Mouse (Mus musculus) lung, embryonic 16.5 days (tissue): ENCODE measurements around the gene Gm28042. TPM values are rescaled to one million over a fixed set of nuclear protein-coding genes. Genes with fewer than 3 reads are reported as not detected.
A peak's percentile ranks its signal among the peaks of the same experiment; 100 is the strongest.

Experiments used
- ATAC-seq: fragments of 200-750 bp; cut with Nextera tagmentation; 2 replicates; pipeline ENCODE4 v1.8.0; 2017; ENCODE audit warnings: low read depth, mild to moderate bottlenecking, moderate library complexity
- H3K27ac ChIP-seq: fragments of 300-500 bp; sonication (generic); 2 replicates; pipeline ENCODE4 v1.5.1; 2014; ENCODE audit warnings: mild to moderate bottlenecking, control low read depth, low read length
- H3K27me3 ChIP-seq: fragments of 300-500 bp; sonication (generic); 2 replicates; pipeline ENCODE4 v1.6.1; 2014; ENCODE audit warnings: low read depth, low read length, mixed read lengths; ENCODE audit not compliant: control insufficient read depth, insufficient read depth
- H3K36me3 ChIP-seq: fragments of 300-500 bp; sonication (generic); 2 replicates; pipeline ENCODE4 v1.6.1; 2014; ENCODE audit warnings: low read length; ENCODE audit not compliant: control insufficient read depth, insufficient read depth
- H3K4me1 ChIP-seq: fragments of 300-500 bp; sonication (generic); replicated peaks from 2 replicates; pipeline ENCODE4 v1.6.1; 2014; ENCODE audit warnings: low read length, mixed read lengths; ENCODE audit not compliant: control insufficient read depth, insufficient read depth
- H3K4me2 ChIP-seq: fragments of 300-500 bp; sonication (generic); 2 replicates; pipeline ENCODE4 v1.6.1; 2014; ENCODE audit warnings: low read depth, low read length, control low read depth
- H3K4me3 ChIP-seq: fragments of 300-500 bp; sonication (generic); 2 replicates; pipeline ENCODE4 v1.5.1; 2014; ENCODE audit warnings: mild to moderate bottlenecking, low read length, control low read depth
- H3K9ac ChIP-seq: fragments of 300-500 bp; sonication (generic); 2 replicates; pipeline ENCODE4 v1.6.1; 2014; ENCODE audit warnings: low read length, control low read depth
- H3K9me3 ChIP-seq: fragments of 300-500 bp; sonication (generic); 2 replicates; pipeline ENCODE4 v1.6.1; 2016; ENCODE audit warnings: low read length; ENCODE audit not compliant: control insufficient read depth
- WGBS: fragments of 180-500 bp; shearing (Covaris S2); extraction: QIAGEN DNeasy Blood & Tissue Kit; methylation state at CpG from one replicate; pipeline ENCODE4 v1.1.7; 2014; 5-methylcytosine and 5-hydroxymethylcytosine counted together
- polyA plus RNA-seq: library from polyadenylated mRNA; unstranded; fragments of >200 nt; fragmentation: Nextera tagmentation; extraction: Ambion mirVana; gene quantifications from 2 replicates; pipeline ENCODE4 v1.2.1, GENCODE M21; 2015

Gene Gm28042
- polyA plus RNA-seq, 1 experiment from 2014 or later = 2.3 TPM

DNA sequence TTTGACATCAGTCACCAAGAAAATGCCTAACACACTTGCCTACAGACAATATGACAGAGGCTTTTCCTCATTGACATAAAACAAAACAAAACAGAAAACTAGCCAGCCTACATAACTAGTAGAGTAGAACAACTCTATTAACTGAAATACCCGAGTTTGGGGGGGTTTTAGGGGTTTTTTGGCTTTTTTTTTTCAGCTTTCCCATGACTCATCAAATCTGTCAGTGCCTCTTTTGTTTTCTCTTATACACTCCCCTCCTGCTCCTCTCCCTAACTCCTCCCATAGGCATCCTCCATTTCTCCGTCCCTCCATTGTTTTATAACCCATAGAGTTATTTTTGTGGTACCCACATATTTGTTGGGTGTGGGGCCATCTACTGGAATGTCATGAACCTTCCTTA, 33.8 kb upstream of the Gm28042 start:
- 47% methylated on average over 2 of the region's 2 CpGs for WGBS
- H3K4me2 ChIP-seq = no peak overlapping the region
- ATAC-seq = no peak
- H3K27me3 ChIP-seq = no peaks in the 10 kb centered on the region
- H3K9ac ChIP-seq = no peak overlapping the region
- H3K36me3 ChIP-seq = no peaks in the 10 kb centered on the region
- no peak overlapping the region for H3K4me3 ChIP-seq
- H3K4me1 ChIP-seq = peaks cover 20% of the 10 kb centered on the region
- H3K27ac ChIP-seq = no peak overlapping the region
- H3K9me3 ChIP-seq = no peaks in the 10 kb centered on the region

DNA sequence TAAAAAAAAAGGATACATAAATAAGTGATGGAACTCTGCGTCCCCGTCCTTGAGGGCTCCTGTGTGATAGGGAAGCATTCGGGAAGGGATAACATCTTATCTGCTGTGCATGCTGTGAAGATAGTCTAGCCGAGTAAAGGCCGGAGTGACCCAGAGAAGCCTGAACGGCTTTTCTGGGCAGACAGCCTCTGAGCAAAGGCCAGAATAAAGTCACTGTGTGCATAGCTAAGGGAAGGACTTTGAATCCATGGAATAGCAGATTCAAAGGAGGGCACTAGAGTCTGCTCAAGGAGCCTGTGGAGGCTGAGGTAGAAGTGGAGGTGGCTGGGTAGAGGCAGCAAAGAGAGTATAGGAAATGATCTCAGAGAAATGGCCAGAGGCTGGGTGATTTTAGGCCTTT, 32.5 kb upstream of the Gm28042 start:
- Histone ChIP-seq H3K4me2 (no peak overlapping the region), H3K9me3 (no peaks in the 10 kb centered on the region), H3K4me1 (peaks cover 20% of the 10 kb centered on the region), H3K36me3 (no peaks in the 10 kb centered on the region), H3K4me3 (no peak overlapping the region), H3K9ac (0 out of 2 replicates have a peak overlapping the region, but pooled peaks have one; percentile 32), H3K27ac (peak overlapping the region; percentile 94), H3K27me3 (no peaks in the 10 kb centered on the region)
- no peak for ATAC-seq
- WGBS = 77% methylated on average over 6 of the region's 6 CpGs

DNA sequence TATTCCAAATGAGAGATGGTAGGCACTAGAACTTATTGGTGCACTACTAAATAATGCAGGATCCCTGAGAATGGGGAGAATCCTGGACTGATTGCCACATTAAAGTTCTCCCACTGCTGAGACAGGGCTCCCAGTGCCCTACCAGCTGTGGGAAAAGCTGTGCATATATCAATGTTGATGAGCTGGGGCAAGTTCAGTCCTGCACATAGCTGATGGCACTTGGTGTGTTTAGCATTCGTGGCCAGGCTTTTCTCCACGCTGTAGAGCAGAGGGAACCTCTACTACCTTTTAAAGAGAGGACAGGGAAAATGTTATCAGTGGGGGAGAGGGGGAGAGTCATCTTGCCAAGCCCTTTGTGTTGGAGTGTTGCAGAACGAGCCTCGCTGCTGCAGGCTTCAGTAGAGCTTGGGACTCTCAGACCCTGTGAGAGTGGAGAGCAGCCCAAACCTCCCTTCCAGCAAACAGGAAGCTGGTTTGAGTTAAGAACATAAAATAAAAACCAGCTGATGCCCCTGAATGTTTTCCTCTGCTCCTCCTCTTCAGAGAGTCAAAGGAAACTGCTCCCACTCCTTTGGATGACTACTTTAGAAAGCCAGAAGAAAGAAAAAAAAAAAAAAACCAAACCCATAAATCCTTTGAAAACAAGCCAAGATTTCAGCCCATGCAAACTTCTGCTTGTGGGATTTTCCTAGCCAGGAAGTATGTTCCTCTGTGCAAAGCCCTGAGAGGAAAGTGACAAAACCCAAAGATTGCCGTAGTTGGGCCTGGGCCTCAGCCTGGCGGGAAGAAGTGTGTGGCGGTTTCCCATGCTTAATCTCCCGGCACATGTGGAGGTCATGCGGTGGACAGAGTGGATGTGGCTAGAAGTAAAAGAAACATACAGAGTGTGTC, 31.7 kb upstream of the Gm28042 start:
- Histone ChIP-seq H3K9ac (peak overlapping the region; percentile 44), H3K4me1 (peaks cover 20% of the 10 kb centered on the region), H3K27ac (peak overlapping the region; percentile 94), H3K9me3 (no peaks in the 10 kb centered on the region), H3K36me3 (no peaks in the 10 kb centered on the region), H3K4me3 (no peak overlapping the region), H3K4me2 (no peak overlapping the region), H3K27me3 (no peaks in the 10 kb centered on the region)
- WGBS = 28% methylated on average over 9 of the region's 9 CpGs
- ATAC-seq = peak; percentile 62

DNA sequence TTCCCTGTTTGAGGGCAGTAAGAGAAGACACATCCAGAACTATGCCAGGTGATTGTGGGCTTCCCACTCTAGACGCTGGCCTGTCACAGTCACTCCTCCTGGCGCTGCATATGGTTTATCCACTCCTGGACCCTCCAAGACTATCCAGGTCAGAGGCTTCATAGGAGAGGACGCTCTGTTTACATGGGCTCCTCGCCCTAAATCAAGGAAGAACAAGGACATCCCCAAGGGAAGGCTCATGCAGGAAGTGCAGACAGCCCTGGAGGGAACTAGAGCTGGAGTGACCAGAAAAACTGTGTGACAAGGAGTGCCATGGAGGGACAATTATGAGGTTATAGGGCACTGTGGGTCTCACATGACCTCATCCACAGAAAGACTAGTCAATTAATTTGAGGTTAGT, 29.9 kb upstream of the Gm28042 start:
- Histone ChIP-seq H3K4me3 (no peak overlapping the region), H3K4me1 (peaks cover 26% of the 10 kb centered on the region), H3K27me3 (no peaks in the 10 kb centered on the region), H3K27ac (no peak overlapping the region), H3K4me2 (no peak overlapping the region), H3K9me3 (no peaks in the 10 kb centered on the region), H3K9ac (no peak overlapping the region), H3K36me3 (no peaks in the 10 kb centered on the region)
- 82% methylated on average over 4 of the region's 4 CpGs for WGBS
- ATAC-seq = no peak

DNA sequence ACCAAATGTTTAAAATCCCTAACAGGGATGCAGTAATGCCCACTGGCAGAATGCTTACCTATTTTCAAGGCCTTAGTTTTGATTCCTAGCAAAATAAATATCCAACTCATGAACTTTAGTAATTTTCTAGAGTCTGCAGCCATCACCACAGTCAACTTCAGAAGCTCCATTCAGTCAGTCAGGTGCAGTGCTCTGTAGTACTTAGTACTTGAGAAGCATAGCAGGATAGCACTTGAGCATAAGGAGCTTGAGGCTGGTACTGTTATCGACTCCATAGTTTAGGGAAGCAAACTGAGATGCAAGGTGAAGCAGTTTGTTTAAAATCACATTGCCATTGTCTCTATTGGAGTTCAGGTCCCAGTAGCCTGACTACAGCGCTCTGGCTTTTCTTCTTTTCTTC, 27.6 kb upstream of the Gm28042 start:
- Histone ChIP-seq H3K9ac (no peak overlapping the region), H3K4me3 (no peak overlapping the region), H3K4me2 (no peak overlapping the region), H3K4me1 (peaks cover 23% of the 10 kb centered on the region), H3K9me3 (no peaks in the 10 kb centered on the region), H3K36me3 (no peaks in the 10 kb centered on the region), H3K27me3 (no peaks in the 10 kb centered on the region), H3K27ac (no peak overlapping the region)
- no peak for ATAC-seq
- WGBS = 68% methylated on average over 2 of the region's 2 CpGs

DNA sequence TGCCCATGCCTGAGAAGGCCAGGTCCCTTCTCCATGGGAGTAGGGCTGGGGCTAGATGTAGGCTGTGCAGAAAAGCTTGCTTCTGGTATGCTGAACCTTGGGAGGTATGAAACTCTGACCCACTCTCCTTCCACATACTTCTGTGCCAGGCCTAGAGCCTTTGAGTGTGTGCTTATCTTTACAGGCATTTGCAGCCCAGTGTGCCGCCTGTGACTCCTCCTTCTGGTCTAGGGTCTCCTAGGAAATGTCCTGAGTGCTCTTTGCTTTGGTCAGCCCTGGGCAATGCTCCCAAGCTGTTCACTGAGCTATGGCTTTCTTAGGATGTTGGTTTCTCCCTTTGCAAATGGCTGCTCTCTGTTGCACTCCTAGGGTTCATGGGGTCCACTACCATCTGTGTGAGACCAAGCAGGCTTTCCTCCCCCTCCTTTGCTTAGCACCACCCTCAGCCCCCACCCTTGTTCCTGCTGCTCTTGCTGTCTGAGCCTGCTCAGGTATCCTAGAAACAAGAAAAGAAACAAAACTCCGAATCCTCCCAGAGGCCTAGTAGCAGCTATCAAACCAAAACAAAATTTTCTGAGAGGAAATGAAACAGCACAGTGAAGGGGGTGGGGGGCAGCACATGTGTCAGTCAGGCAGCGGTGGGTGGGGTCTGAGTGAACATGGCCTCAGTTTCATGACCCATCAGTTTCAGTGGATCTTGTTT, 26.3 kb upstream of the Gm28042 start:
- Histone ChIP-seq H3K4me1 (peaks cover 10% of the 10 kb centered on the region), H3K9me3 (no peaks in the 10 kb centered on the region), H3K27me3 (no peaks in the 10 kb centered on the region), H3K36me3 (no peaks in the 10 kb centered on the region), H3K4me2 (no peak overlapping the region), H3K27ac (peak overlapping the region; percentile 83), H3K4me3 (no peak overlapping the region), H3K9ac (no peak overlapping the region)
- ATAC-seq = peak; percentile 90
- WGBS = 47% methylated on average over 3 of the region's 3 CpGs

DNA sequence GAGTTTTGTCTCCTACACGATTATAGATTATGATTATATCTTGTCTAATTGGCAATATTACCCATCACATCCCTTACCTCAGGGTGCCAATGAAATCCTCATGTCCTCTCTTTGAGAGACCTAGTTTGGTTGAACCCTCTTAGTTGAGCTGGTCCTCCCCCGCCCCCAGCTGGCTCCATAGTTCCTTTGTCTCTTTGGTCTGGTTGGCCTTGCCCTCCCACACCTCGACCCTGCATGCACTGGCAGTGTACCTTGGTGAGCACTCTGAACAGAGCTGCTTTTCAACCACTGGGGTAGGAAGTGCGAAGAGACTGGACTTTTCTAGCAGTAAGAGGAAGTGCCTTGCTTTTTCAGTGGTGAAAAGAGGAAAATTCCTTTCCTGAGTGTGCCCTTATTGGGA, 25.3 kb upstream of the Gm28042 start:
- H3K36me3 ChIP-seq = no peaks in the 10 kb centered on the region
- no peaks in the 10 kb centered on the region for H3K9me3 ChIP-seq
- no peak overlapping the region for H3K4me2 ChIP-seq
- H3K27me3 ChIP-seq = no peaks in the 10 kb centered on the region
- no peak for ATAC-seq
- peaks cover 7% of the 10 kb centered on the region; the same call in 1 of the 2 replicates for H3K4me1 ChIP-seq
- H3K4me3 ChIP-seq = no peak overlapping the region
- WGBS = 64% methylated on average over 4 of the region's 4 CpGs
- peak overlapping the region; percentile 83; the same call in 1 of the 2 replicates for H3K27ac ChIP-seq
- H3K9ac ChIP-seq = no peak overlapping the region

DNA sequence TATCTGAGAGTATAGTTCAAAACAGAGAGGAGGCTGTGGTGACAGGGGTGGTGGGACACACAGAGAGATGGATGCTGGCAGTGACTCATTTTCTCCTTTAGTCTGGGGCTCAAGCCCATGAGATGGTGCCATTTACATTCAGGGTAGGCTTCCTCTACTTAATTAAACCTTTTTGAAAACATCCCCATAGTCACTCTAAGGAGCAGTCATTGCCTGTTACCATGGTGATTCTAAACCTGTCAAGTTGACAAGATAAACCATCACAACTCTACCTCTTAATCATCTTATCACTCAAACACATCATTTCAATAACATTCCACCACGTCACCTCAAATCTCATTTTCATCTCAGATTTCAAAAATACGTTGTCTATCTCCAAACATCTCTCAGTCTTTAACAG, 23.3 kb upstream of the Gm28042 start:
- Histone ChIP-seq H3K4me2 (no peak overlapping the region), H3K9ac (no peak overlapping the region), H3K9me3 (no peaks in the 10 kb centered on the region), H3K4me3 (no peak overlapping the region), H3K27ac (no peak overlapping the region), H3K27me3 (no peaks in the 10 kb centered on the region), H3K36me3 (no peaks in the 10 kb centered on the region), H3K4me1 (peaks cover 7% of the 10 kb centered on the region; the same call in 1 of the 2 replicates)
- ATAC-seq = no peak
- 69% methylated on average over 2 of the region's 2 CpGs for WGBS

DNA sequence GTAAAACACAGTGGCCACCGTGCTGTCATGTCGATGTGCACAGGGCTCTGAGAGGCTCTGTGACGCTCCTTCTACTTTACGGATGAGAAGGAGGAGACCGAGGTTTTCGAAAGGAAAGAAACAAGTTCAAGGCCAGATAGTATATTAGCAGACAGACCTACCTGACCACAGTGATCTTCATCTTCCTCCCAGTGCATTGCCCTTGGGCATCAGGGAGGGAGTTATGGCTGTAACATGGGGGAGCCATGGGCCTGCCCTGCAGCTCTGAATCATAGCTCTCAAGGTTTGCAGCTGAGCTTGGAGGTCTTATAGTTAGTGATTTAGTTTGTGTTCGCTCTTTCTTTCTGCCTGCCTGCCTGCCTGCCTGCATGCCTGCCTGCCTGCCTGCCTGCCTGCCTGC, 20.6 kb upstream of the Gm28042 start:
- 92% methylated on average over 7 of the region's 7 CpGs for WGBS
- Histone ChIP-seq H3K36me3 (no peaks in the 10 kb centered on the region), H3K27ac (no peak overlapping the region), H3K4me1 (no peaks in the 10 kb centered on the region), H3K27me3 (no peaks in the 10 kb centered on the region), H3K9me3 (no peaks in the 10 kb centered on the region), H3K9ac (no peak overlapping the region), H3K4me2 (no peak overlapping the region), H3K4me3 (no peak overlapping the region)
- ATAC-seq = no peak
